Mouse (Mus musculus) mouse trophoblast stem cell (cell line): ENCODE data around the gene Pomgnt2.
"Not testable (repeated sequence)": the region's sequence is repeated elsewhere in the genome, so short reads cannot be mapped to it uniquely, and the experiment has no call there.

Experiments
- in situ Hi-C, 2 experiments: fragments of 300-500 bp; cut with MseI, MboI; formaldehyde crosslinking; loops; 2 replicates in 1 of 2; 3 replicates in 1 of 2; pipeline ENCODE4 v1.15.1; 2025

Pomgnt2 gene

GRCm38 (mm10) chr9:121997010-121997409 lies at the start of gene Pomgnt2:
Pomgnt2 (minus strand) TSS chr9:121997110.
- in situ Hi-C loops: no loop called here

GRCm38 (mm10) chr9:122039848-122040247 lies 42.9 kb upstream of the Pomgnt2 start:
- in situ Hi-C loops: no loop called here

DNA sequence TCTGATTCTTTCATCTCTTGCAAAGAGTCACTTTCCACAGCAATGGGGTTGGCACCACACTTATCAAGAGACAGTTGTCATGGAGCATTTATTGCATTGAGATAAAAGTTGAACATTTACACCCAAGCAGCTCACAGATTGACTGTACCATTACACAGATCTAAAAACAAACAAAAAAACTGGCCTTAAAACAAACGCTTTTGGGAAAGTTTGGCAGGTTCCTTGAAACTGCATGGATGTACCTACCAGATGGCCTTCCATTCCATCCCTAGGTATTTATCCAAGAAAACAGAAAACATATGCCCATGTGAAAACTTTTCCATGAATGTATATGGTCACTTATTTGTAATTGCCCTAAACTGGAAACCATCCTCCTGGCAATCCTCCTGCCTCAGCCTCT lies 41.7 kb upstream of the Pomgnt2 start:
- in situ Hi-C loops: no loop called here

DNA sequence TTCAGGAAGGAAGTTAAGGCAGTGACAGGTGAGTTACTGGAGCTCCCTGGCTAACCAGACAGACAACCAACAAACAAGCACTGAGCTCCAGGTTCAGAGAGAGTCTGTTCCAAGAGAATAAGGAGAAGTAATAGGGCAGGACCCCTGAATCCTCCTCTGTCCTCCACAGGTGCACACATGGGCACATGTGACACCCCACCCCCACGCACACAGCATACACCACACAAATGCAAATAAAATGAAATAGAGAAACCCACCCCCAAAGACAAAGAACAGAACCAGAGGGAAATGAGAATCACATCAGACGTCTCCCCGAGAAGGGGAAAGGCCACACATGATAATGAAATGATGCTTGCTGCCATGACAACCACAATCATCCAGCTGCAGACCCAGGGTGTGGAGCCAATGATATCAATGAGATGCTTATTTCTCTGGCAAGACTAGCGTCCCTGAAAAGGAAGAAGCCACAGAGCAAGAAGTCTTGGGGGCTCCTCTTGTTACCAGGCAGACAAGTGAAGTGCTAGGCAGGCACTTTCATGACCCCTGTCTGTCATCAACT lies 39.7 kb upstream of the Pomgnt2 start:
- in situ Hi-C loops: no loop called here

DNA sequence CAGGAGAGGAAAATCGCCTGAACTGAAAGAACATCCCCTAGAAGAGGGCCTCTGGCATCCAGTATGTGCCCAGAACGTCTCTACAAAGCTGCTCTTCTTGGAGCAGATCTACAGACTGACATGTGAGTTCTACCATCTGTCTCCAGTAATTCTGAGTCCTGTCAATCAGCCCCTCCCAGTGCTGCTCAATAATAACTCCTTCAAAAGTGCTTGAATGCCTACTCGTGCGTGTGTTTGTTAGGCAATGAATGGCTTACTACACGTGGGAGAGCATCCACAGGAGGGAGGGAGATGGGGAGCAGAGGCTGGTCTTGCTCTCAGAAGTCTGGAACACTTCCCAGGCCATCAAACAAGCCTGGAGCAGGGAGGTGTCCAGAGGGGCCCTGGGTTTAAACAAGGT lies 38.9 kb upstream of the Pomgnt2 start:
- in situ Hi-C loops: no loop called here

DNA sequence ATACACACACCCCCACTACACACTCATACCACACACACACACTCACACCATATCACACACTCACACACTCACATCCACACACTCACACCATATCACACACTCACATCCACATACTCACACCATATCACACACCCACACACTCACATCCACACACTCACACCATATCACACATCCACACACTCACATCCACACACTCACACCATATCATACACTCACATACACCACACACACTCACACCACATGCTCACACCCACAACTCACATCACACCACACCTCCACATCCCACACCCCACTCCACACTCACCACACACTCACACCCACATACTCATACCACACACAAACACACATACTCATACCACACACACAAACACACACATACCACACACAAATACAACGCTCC lies 38.0 kb upstream of the Pomgnt2 start:
- in situ Hi-C loops: no loop called here

DNA sequence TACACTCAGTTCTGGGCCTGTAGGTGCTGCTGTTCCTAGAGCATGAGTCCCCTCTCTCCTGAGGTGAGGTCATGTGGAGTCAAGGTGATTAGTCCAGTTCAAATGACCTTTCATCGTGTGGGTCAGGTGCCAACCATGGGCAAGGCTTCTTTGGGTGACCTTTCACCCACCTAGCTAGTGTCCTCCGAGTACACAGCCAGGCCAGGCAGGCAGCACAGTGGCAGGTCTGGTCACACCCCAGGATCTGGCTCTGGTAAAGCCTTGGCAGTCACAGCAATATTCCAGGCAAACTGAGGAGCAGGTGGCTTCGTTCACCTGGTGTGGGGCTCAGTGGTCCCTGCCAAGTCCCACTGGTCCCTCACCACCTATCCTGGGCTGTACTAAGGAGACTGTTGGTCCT lies 35.2 kb upstream of the Pomgnt2 start:
- in situ Hi-C loops: no loop called here

DNA sequence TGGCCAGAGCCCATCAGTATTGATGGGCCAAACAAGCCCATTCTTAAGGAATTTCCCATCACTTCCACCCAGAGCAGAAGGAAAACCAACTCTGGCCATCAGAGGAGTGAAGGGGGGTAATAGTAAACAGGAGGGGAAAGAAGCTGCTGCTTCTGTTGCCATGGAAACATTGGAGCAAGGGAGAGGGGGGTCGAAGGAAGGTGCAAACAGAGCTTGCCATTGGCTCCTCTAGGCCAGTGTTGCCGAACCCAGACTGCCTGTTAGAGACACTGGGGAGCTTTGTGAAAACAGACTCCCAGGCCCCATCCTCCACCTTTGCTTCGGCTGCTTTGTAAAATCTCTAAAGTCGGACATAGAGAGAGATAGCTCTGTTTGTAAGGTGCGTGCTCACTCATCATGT lies 33.8 kb upstream of the Pomgnt2 start:
- in situ Hi-C loops: no loop called here

- in situ Hi-C loops: no loop called here
These were observed 32.9 kb upstream of the Pomgnt2 start for GRCm38 (mm10) chr9:122029765-122030164.

DNA sequence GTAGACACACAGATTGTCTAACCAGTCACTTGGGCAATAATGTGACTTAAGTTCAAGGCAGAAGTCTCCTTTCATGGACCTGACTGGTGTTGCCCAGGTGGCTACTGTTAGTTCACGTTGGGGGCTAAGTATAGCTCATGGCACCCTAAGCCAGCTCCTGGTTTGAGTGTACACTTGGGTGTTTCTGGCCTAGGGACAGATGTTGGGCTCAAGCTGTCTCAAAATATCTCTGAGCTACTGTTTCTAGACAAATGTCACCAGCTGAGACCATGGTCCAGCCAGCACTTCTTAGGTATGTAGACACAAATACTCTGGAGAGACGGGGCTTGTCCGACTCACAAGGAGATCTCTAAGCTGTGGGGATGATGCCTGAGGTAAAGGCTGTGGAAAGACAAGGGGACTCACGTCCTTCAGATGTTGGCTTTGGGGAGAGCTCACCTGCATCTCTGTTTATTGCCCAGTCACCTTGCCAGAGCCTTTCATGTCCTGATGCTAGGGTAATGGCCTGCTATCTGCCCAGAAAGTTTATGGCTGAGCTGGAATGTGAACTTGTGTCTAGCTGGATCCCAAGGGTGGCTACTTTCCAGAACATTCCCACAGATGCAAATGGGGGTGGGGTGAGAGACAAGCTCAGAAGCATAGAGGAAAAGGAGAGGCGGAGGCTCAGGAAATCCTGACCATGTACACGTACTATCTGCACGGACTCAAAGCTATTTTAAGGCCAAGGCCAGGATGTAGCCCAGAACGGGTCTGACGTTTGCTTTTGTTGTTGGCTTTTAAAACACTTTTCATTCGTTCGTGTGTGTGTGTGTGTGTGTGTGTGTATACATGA lies 31.2 kb upstream of the Pomgnt2 start:
- in situ Hi-C loops: no loop called here

GRCm38 (mm10) chr9:122027081-122027913 lies 30.4 kb upstream of the Pomgnt2 start:
- in situ Hi-C loops: no loop called here

DNA sequence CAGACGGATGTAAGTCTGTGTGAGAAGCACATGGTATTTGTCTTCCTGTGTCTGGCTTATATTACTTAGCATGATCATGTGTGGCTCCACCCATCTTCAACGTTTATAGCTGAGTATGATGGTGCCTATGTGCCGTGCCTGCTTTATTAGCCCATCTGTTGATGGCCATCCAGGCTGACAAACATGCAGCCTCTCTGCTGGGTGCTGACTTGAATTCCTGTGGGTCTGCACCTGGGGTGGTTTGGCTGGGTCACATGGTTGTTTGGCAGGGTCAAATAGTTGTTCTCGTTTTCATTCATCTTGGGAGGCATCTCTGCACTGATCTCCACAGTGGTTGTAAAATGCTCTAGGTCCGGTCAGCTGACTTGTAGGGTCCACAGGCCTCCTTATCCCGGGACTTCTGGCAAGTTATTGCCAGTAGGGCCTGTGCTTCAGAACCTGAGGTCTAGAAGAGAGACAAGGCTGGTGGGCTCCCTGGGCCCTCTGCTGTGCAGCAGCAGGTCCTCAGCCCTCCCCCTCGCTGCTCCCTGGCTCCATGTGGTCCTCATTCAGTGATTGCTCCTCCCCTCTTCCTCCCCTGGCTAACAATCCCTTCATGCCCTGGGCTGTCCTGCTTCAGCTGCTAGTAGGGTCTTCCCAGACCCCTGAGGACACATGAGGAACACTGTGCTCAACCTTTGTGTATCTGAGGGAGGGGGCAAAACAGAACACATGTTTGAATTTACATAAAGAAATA lies 29.1 kb upstream of the Pomgnt2 start:
- in situ Hi-C loops: no loop called here

DNA sequence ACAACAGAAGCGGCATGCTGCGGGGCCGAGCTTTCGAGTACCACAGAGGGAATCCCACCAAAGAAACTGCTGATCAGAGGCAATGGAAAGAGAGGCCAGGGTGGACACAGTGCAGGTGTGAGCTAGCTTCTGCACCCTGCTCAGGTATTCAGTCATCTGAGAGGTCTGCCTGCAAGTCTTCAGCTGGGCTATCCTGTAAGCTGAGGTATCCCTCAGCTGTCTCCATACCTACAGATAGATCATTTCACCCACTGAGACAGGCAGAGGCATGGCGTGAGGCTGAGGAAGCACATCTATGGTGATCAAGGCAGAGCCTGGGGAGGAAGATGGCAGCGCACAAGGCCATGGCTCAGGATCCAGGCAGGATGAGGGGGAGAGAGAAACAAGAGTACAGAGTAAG lies 27.5 kb upstream of the Pomgnt2 start:
- in situ Hi-C loops: no loop called here

DNA sequence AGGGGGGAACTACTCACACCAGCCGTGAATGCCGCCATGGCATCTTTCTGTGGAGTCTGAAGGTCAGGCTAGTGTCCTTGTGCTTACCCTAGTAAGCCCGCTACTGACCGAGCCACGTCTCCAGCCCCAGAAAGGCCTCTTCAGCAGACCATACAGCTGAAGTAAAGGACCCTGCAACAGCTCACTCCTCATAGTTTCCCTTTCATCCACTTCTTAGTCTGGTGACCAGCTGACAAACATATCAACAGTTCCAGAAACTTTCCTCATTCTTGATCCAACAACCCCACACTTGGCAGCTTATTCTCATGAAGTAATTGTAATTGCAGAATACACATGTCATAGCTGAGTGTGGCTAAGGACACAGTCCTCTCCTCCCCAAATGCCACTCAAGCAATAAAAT lies 27.0 kb upstream of the Pomgnt2 start:
- in situ Hi-C loops: no loop called here

DNA sequence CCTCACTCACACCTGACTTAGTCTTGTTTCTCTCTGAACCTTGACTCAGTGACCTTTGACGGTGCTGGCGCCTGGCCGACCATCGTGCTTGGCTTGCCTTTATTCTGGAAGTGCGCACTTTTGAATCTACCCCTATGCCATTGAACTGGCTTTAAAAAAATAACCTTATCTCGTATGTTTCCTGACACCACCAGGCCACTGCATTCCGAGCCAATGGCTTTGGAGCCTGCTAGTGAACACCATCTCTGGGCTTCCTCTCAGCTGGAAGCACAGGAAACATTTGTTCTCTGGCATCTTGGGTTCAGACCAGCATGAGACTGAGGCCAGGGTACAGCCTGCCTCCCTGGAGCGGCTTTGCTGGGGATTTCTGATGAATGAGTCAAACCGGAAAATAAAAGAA lies 25.9 kb upstream of the Pomgnt2 start:
- in situ Hi-C loops: no loop called here

GRCm38 (mm10) chr9:122021581-122021980 lies 24.7 kb upstream of the Pomgnt2 start:
- in situ Hi-C loops: no loop called here

GRCm38 (mm10) chr9:122021171-122021570 lies 24.3 kb upstream of the Pomgnt2 start:
- in situ Hi-C loops: not testable (repeated sequence)

GRCm38 (mm10) chr9:122020321-122020720 lies 23.4 kb upstream of the Pomgnt2 start:
- in situ Hi-C loops: no loop called here

GRCm38 (mm10) chr9:122018782-122019395 lies 22.0 kb upstream of the Pomgnt2 start:
- in situ Hi-C loops: loop anchor here in 1 of 2 experiments (10.0 kb wide), 1 partner anchor 176 kb away; no protein-coding TSS in a partner anchor

- in situ Hi-C loops: loop anchor here in 1 of 2 experiments (10.0 kb wide), 1 partner anchor 177 kb away; no protein-coding TSS in a partner anchor
These were observed 21.2 kb upstream of the Pomgnt2 start for GRCm38 (mm10) chr9:122018079-122018478.

DNA sequence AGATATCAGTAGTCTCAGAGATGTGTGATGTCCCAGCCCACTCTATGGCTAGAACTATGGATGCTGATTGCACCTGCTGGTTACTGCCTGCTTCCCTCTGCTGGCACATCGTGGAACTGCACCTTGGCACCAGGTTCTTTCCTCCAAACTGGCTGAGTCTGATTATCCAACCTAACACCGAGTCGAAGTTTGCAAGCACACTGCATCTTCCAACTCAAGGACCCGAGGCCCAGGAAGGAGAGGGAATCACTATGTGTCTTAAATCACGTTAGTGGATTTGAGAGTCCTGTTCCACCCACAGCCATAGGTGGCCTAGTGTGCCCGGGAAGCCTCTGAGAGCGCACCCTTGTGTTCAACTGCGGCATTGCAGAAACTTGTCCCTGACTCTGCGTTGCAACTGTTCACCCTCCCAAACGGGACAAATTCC lies 17.3 kb upstream of the Pomgnt2 start:
- in situ Hi-C loops: loop anchor here in 1 of 2 experiments (10.0 kb wide), 1 partner anchor 181 kb away; no protein-coding TSS in a partner anchor
